Mouse (Mus musculus): Measurements from ENCODE around the gene Got1. TPM values are rescaled to one million over a fixed set of nuclear protein-coding genes. Genes with fewer than 3 reads are reported as not detected.

The Got1 gene
- total and polyA plus RNA-seq, 3 experiments: 12.7 to 60.3 (median 57.9) TPM

DNA sequence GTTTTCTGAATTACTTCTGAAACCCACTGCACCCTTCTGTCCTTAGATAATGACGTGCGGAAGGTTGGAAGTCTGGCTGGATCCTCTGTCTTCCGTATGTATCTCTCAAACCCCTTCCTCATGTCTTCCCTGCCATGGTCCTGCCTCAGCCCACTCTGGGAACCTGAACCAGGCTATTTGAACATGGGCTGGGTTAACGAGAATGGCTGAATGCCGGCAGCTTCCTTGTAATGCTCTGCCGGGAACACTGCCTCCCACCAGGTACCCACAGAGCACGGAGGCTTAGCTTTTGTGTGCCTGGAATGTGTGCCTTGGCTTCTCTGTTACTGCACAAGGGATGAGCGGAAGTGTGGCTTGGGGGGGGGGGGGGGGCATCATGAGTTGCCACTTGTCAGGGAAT, 52.1 kb downstream of the Got1 start:
- H3K4me3 ChIP-seq (ENCODE audit: low read depth, low read length): no peak overlapping the region
- ATAC-seq (ENCODE audit: extremely low read depth, insufficient number of reproducible peaks, low FRiP score, poor library complexity, severe bottlenecking) (no peak), DNase-seq (ENCODE audit: low spot score) (no peak)
- H3K4me1 ChIP-seq (ENCODE audit: insufficient read depth, low read depth, low read length): peaks cover 5% of the 10 kb centered on the region; the same call in 1 of the 2 replicates
- TF ChIP-seq GATA1 (IDR thresholded peaks at IDR 0.05; ENCODE audit: borderline replicate concordance, low read length) (no peak), CTCF (IDR thresholded peaks at IDR 0.05; ENCODE audit: low read depth, low read length) (no peak), TAL1 (conservative IDR thresholded peaks at IDR 0.05; ENCODE audit: low read depth, low read length) (no peak), GATA2 (IDR thresholded peaks at IDR 0.05; ENCODE audit: borderline replicate concordance, low read depth, low read length) (no peak), POLR2AphosphoS5 (IDR thresholded peaks at IDR 0.05; ENCODE audit: insufficient replicate concordance, low read depth, low read length) (no peak)
- H3K9me3 ChIP-seq (replicated peaks): no peaks in the 10 kb centered on the region
- H3K36me3 ChIP-seq (replicated peaks): peaks cover 82% of the 10 kb centered on the region
- H3K27me3 ChIP-seq (ENCODE audit: insufficient read depth, low read length): no peaks in the 10 kb centered on the region

DNA sequence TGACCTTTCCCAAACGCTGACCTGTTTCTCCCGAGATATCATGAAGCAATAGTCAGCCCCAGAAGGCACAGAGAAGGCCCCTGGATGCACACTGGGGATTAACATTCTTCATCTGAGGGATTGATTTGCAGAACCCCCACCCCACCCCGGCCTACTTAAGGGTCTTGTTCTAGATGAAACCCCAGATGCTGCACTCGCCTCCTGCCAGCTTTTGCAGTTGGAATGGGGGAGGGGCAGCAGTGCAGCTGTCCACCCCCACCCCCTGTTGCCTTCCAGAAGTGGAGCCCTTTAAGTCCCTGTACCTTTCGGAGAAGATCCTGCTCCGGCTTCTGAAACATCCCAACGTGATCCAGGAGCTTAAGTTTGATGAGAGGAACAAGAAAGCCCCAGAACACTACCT, 55.1 kb downstream of the Got1 start:
- DNase-seq (ENCODE audit: low spot score) (no peak), ATAC-seq (ENCODE audit: extremely low read depth, insufficient number of reproducible peaks, low FRiP score, poor library complexity, severe bottlenecking) (no peak)
- Histone ChIP-seq H3K4me3 (ENCODE audit: low read depth, low read length) (no peak overlapping the region), H3K36me3 (replicated peaks) (peaks cover 80% of the 10 kb centered on the region), H3K27me3 (ENCODE audit: insufficient read depth, low read length) (no peaks in the 10 kb centered on the region), H3K9me3 (replicated peaks) (no peaks in the 10 kb centered on the region), H3K4me1 (ENCODE audit: insufficient read depth, low read depth, low read length) (no peaks in the 10 kb centered on the region)
- TF ChIP-seq GATA1 (IDR thresholded peaks at IDR 0.05; ENCODE audit: borderline replicate concordance, low read length) (no peak), GATA2 (IDR thresholded peaks at IDR 0.05; ENCODE audit: borderline replicate concordance, low read depth, low read length) (no peak), CTCF (IDR thresholded peaks at IDR 0.05; ENCODE audit: low read depth, low read length) (no peak), POLR2AphosphoS5 (IDR thresholded peaks at IDR 0.05; ENCODE audit: insufficient replicate concordance, low read depth, low read length) (no peak), TAL1 (conservative IDR thresholded peaks at IDR 0.05; ENCODE audit: low read depth, low read length) (no peak)

DNA sequence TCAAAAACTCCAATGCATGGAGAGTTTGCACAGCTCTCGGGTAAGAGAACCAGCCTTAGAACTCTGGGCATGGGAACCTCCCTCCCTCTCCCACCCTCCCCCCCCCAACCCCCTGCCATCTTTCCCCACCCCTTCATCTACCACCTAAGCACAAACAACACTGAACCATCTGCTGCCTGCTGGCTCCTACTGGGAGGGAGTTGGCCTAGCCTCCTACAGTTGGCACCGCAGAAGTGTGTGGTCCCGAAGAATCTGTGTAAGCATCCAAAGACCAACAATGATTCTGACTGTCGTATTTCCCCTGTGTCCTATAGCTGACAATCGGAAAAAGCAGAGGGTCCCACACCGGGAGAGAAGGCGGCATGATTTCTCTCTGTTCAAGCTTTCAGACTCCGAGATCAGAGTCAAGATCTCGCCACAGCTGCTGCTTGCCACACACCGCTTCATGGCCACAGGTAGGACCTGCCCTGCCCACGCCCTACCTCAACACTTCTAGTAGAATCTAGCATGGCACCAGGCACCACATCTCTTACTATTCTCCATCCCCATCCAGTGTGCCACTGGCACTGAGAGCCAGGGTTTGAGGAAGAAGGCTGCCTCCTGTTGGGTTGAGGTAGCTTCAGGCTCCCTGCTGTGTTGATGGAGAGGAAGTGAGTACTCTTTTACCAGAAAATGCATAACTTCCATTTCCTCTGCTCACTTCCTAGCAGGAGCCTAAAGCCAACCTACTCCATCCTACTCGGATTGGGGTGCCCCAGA, 56.3 kb downstream of the Got1 start:
- Histone ChIP-seq H3K9me3 (replicated peaks) (no peaks in the 10 kb centered on the region), H3K4me3 (ENCODE audit: low read depth, low read length) (no peak overlapping the region), H3K27me3 (ENCODE audit: insufficient read depth, low read length) (no peaks in the 10 kb centered on the region), H3K36me3 (replicated peaks) (peaks cover 81% of the 10 kb centered on the region), H3K4me1 (ENCODE audit: insufficient read depth, low read depth, low read length) (peaks cover 3% of the 10 kb centered on the region; the same call in 1 of the 2 replicates)
- TF ChIP-seq TAL1 (conservative IDR thresholded peaks at IDR 0.05; ENCODE audit: low read depth, low read length) (no peak), CTCF (IDR thresholded peaks at IDR 0.05; ENCODE audit: low read depth, low read length) (no peak), POLR2AphosphoS5 (IDR thresholded peaks at IDR 0.05; ENCODE audit: insufficient replicate concordance, low read depth, low read length) (no peak), GATA2 (IDR thresholded peaks at IDR 0.05; ENCODE audit: borderline replicate concordance, low read depth, low read length) (no peak), GATA1 (IDR thresholded peaks at IDR 0.05; ENCODE audit: borderline replicate concordance, low read length) (no peak)
- no peak for DNase-seq (ENCODE audit: low spot score)
- no peak for ATAC-seq (ENCODE audit: extremely low read depth, insufficient number of reproducible peaks, low FRiP score, poor library complexity, severe bottlenecking)

DNA sequence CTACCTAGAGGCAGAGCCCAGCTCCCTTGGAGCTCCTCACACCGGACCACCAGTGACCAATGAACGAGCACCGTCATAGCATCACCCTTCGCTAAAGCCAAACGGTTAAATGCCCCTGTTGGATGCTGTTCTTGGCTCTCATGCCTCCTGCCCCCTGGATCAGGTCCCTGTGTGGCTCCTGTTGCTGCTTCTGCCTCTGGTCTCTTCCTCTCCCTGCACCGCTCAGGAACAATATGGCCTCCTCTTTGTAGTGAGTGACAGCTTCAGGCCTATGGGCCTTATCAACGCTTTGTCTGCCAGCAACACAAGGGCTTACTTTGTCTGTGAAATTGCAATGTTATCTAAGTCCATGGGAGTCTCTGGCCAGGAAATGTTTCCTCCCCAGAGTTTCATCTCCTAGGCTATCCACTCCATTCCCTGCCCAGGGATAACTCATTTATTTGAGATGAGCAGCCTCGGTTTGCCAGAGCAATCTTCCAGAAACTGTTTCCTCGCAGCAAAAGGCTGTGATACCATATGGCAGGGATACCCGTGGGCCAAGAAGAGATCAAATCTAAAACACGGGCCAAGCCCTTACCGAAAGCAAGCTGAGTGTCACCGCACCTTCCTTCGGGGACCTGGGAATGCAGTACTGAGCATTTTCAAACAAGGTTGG, 58.7 kb downstream of the Got1 start:
- DNase-seq (ENCODE audit: low spot score) (no peak), ATAC-seq (ENCODE audit: extremely low read depth, insufficient number of reproducible peaks, low FRiP score, poor library complexity, severe bottlenecking) (no peak)
- no peaks in the 10 kb centered on the region for H3K9me3 ChIP-seq (replicated peaks)
- H3K36me3 ChIP-seq (replicated peaks): peaks cover 76% of the 10 kb centered on the region
- H3K27me3 ChIP-seq (ENCODE audit: insufficient read depth, low read length): no peaks in the 10 kb centered on the region
- TF ChIP-seq GATA1 (IDR thresholded peaks at IDR 0.05; ENCODE audit: borderline replicate concordance, low read length) (no peak), CTCF (IDR thresholded peaks at IDR 0.05; ENCODE audit: low read depth, low read length) (no peak), POLR2AphosphoS5 (IDR thresholded peaks at IDR 0.05; ENCODE audit: insufficient replicate concordance, low read depth, low read length) (no peak)
- peaks cover 3% of the 10 kb centered on the region; the same call in 1 of the 2 replicates for H3K4me1 ChIP-seq (ENCODE audit: insufficient read depth, low read depth, low read length)
- no peak overlapping the region for H3K4me3 ChIP-seq (ENCODE audit: low read depth, low read length)

DNA sequence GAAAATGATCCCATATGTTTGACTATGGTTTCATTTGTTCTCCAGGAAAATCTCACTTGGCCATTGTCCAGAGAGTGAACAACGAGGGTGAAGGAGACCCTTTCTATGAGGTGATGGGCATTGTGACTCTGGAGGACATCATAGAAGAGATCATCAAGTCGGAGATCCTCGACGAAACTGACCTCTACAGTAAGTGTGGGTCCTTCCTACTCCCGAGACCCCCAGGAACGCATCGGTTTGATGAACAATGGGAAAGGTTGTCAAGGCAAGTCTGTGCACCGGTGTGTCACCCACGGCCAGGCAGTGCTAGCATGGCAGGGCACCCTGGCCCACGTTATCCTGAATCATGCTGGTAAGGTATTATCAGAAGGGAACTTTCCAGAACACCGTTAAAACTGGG, 59.3 kb downstream of the Got1 start:
- Histone ChIP-seq H3K9me3 (replicated peaks) (no peaks in the 10 kb centered on the region), H3K36me3 (replicated peaks) (peaks cover 73% of the 10 kb centered on the region), H3K4me1 (ENCODE audit: insufficient read depth, low read depth, low read length) (peaks cover 3% of the 10 kb centered on the region; the same call in 1 of the 2 replicates), H3K4me3 (ENCODE audit: low read depth, low read length) (no peak overlapping the region), H3K27me3 (ENCODE audit: insufficient read depth, low read length) (no peaks in the 10 kb centered on the region)
- no peak for TF ChIP-seq TAL1 (conservative IDR thresholded peaks at IDR 0.05; ENCODE audit: low read depth, low read length)
- no peak for TF ChIP-seq GATA1 (IDR thresholded peaks at IDR 0.05; ENCODE audit: borderline replicate concordance, low read length)
- no peak for TF ChIP-seq POLR2AphosphoS5 (IDR thresholded peaks at IDR 0.05; ENCODE audit: insufficient replicate concordance, low read depth, low read length)
- no peak for TF ChIP-seq GATA2 (IDR thresholded peaks at IDR 0.05; ENCODE audit: borderline replicate concordance, low read depth, low read length)
- no peak for TF ChIP-seq CTCF (IDR thresholded peaks at IDR 0.05; ENCODE audit: low read depth, low read length)
- no peak for ATAC-seq (ENCODE audit: extremely low read depth, insufficient number of reproducible peaks, low FRiP score, poor library complexity, severe bottlenecking)
- DNase-seq (ENCODE audit: low spot score): no peak

DNA sequence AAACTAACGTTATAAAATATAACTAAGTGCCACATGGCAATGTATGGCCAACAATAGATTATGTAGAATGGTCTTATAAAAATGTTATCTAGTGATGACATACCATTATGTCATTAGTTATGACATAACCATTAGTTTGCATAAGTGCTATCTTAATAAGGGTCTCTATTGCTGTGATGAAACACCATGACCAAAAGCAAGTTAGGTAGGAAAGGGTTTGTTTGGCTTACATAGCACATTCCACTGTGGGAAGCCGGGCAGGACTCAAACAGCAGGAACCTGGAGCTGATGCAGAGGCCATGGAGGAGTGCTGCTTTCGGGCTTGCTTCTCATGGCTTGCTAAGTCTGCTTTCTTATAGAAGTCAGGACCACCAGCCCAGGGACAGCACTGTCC, 60.1 kb downstream of the Got1 start:
- Histone ChIP-seq H3K9me3 (replicated peaks) (no peaks in the 10 kb centered on the region), H3K4me1 (ENCODE audit: insufficient read depth, low read depth, low read length) (peaks cover 3% of the 10 kb centered on the region; the same call in 1 of the 2 replicates), H3K36me3 (replicated peaks) (peaks cover 66% of the 10 kb centered on the region), H3K4me3 (ENCODE audit: low read depth, low read length) (no peak overlapping the region), H3K27me3 (ENCODE audit: insufficient read depth, low read length) (no peaks in the 10 kb centered on the region)
- no peak for ATAC-seq (ENCODE audit: extremely low read depth, insufficient number of reproducible peaks, low FRiP score, poor library complexity, severe bottlenecking)
- no peak for TF ChIP-seq GATA2 (IDR thresholded peaks at IDR 0.05; ENCODE audit: borderline replicate concordance, low read depth, low read length)
- no peak for TF ChIP-seq TAL1 (conservative IDR thresholded peaks at IDR 0.05; ENCODE audit: low read depth, low read length)
- no peak for TF ChIP-seq CTCF (IDR thresholded peaks at IDR 0.05; ENCODE audit: low read depth, low read length)
- TF ChIP-seq POLR2AphosphoS5 (IDR thresholded peaks at IDR 0.05; ENCODE audit: insufficient replicate concordance, low read depth, low read length): no peak
- no peak for TF ChIP-seq GATA1 (IDR thresholded peaks at IDR 0.05; ENCODE audit: borderline replicate concordance, low read length)
- no peak for DNase-seq (ENCODE audit: low spot score)
